Mouse (Mus musculus) Patski (cell line): ENCODE results near the gene Nav2. TPM values are rescaled to one million over a fixed set of nuclear protein-coding genes. Genes with fewer than 3 reads are reported as not detected.

Source experiments
- ATAC-seq: fragments of 100-300 bp; one replicate; pipeline ENCODE4 v1.8.0; 2021
- CTCF ChIA-PET: fragments of 350-600 bp; sonication (Branson Sonifier 250); formaldehyde crosslinking; loops from one replicate; lab custom pipeline; 2022; ENCODE audit warnings: inconsistent platforms; lab: Charles Lee
- POLR2A ChIA-PET: fragments of 350-600 bp; sonication (Branson Sonifier 250); formaldehyde crosslinking; loops from one replicate; lab custom pipeline; 2022; ENCODE audit warnings: antibody characterized with exemption, inconsistent platforms; lab: Charles Lee
- DNase-seq: peaks from one replicate; pipeline ENCODE4 v3.0.0-alpha.2; 2011; ENCODE audit warnings: low read depth, low spot score
- H3K27me3 ChIP-seq: fragments of 371-371 bp; one replicate; pipeline ENCODE4 v1.5.1; 2021
- CTCF ChIP-seq: fragments of 100-300 bp; IDR thresholded peaks from one replicate; pipeline ENCODE4 v1.5.1; 2021
- in situ Hi-C: fragments of 300-500 bp; cut with MboI; formaldehyde crosslinking; loops from 3 replicates; pipeline ENCODE4 v1.11.1; 2018; ENCODE audit warnings: low pct_unique_long_range_greater_than_20kb, mixed read lengths
- polyA plus RNA-seq: library from polyadenylated mRNA; unstranded; gene quantifications from one replicate; pipeline ENCODE4 v1.2.3, GENCODE M21; 2021

Gene Nav2
- 13.3 TPM for polyA plus RNA-seq

- DNase-seq, result no peak
- ChIA-PET POLR2A (no interaction called here), CTCF (interaction anchor here (1.0 to 1.7 kb wide), 3 partner anchors 15 to 465 kb away, joined by 3 to 5 read pairs (median 3); no protein-coding TSS in a partner anchor)
- no peak for ATAC-seq
- no peak for TF ChIP-seq CTCF
- no peaks in the 10 kb centered on the region for H3K27me3 ChIP-seq
- in situ Hi-C loops, result no loop called here
Observed at GRCm38 (mm10) chr7:48908521-48909341, at the start of gene Nav2. Nav2 (plus strand) TSS chr7:48908716.

GRCm38 (mm10) chr7:48859362-48859761 is 49.2 kb upstream of the Nav2 start:
- CTCF ChIA-PET, result interaction anchor here (0.7 kb wide), 1 partner anchor 33 kb away, joined by 3 read pairs; no protein-coding TSS in a partner anchor
- ATAC-seq (no peak), DNase-seq (no peak)
- no peaks in the 10 kb centered on the region for H3K27me3 ChIP-seq
- in situ Hi-C loops, result no loop called here
- POLR2A ChIA-PET, result no interaction called here
- no peak for TF ChIP-seq CTCF

- peak; percentile 81 for ATAC-seq
- in situ Hi-C loops, result no loop called here
Observed at GRCm38 (mm10) chr7:48860948-48861347, 47.6 kb upstream of the Nav2 start.

GRCm38 (mm10) chr7:48861796-48862195 is 46.7 kb upstream of the Nav2 start:
- ChIA-PET POLR2A (no interaction called here), CTCF (interaction anchor here (1.4 kb wide), 1 partner anchor 97 kb away, joined by 3 read pairs; no protein-coding TSS in a partner anchor)
- ATAC-seq, result no peak
- DNase-seq, result no peak
- no peaks in the 10 kb centered on the region for H3K27me3 ChIP-seq
- in situ Hi-C loops, result no loop called here
- no peak for TF ChIP-seq CTCF

More at GRCm38 (mm10) chr7:48860948-48861347, 47.6 kb upstream of the Nav2 start:
- no peaks in the 10 kb centered on the region for H3K27me3 ChIP-seq
- no peak for TF ChIP-seq CTCF
- DNase-seq, result no peak
- CTCF ChIA-PET, result interaction anchor here (0.7 to 1.4 kb wide), 2 partner anchors 9 to 12 kb away, joined by 3 read pairs; no protein-coding TSS in a partner anchor
- POLR2A ChIA-PET, result no interaction called here

- H3K27me3 ChIP-seq, result no peaks in the 10 kb centered on the region
- ChIA-PET CTCF (interaction anchor here (1.2 kb wide), 1 partner anchor 10 kb away, joined by 3 read pairs; no protein-coding TSS in a partner anchor), POLR2A (no interaction called here)
- DNase-seq (no peak), ATAC-seq (no peak)
- TF ChIP-seq CTCF, result no peak
- in situ Hi-C loops, result no loop called here
Observed at GRCm38 (mm10) chr7:48864199-48864598, 44.3 kb upstream of the Nav2 start.

- POLR2A ChIA-PET, result no interaction called here
- TF ChIP-seq CTCF, result no peak
- CTCF ChIA-PET, result interaction anchor here (1.2 to 1.3 kb wide), 2 partner anchors 9 to 11 kb away, joined by 3 read pairs; no protein-coding TSS in a partner anchor
- DNase-seq, result no peak
- in situ Hi-C loops, result no loop called here
- ATAC-seq, result no peak
- H3K27me3 ChIP-seq, result no peaks in the 10 kb centered on the region
Observed at GRCm38 (mm10) chr7:48864671-48865458, 43.7 kb upstream of the Nav2 start.

- no peaks in the 10 kb centered on the region for H3K27me3 ChIP-seq
- no peak for DNase-seq
- in situ Hi-C loops, result no loop called here
- no peak for ATAC-seq
- TF ChIP-seq CTCF, result no peak
- ChIA-PET CTCF (interaction anchor here (1.0 to 1.3 kb wide), 2 partner anchors 9 to 15 kb away, joined by 3 read pairs; no protein-coding TSS in a partner anchor), POLR2A (interaction anchor here (1.4 kb wide), 1 partner anchor 20 kb away, joined by 3 read pairs; the partner anchor contains the start of gene Csrp3)
Observed at GRCm38 (mm10) chr7:48867576-48867975, 40.9 kb upstream of the Nav2 start.

- in situ Hi-C loops, result loop anchor here (10.0 kb wide), 1 partner anchor 55 kb away; no protein-coding TSS in a partner anchor
- no peaks in the 10 kb centered on the region for H3K27me3 ChIP-seq
- no peak for DNase-seq
- TF ChIP-seq CTCF, result no peak
- no peak for ATAC-seq
- CTCF ChIA-PET, result no interaction called here
- POLR2A ChIA-PET, result no interaction called here
Observed at GRCm38 (mm10) chr7:48870144-48870543, 38.4 kb upstream of the Nav2 start.

GRCm38 (mm10) chr7:48870579-48871180 is 37.8 kb upstream of the Nav2 start:
- in situ Hi-C loops, result loop anchor here (10.0 kb wide), 1 partner anchor 56 kb away; no protein-coding TSS in a partner anchor
- H3K27me3 ChIP-seq, result no peaks in the 10 kb centered on the region
- ChIA-PET POLR2A (no interaction called here), CTCF (interaction anchor here (1.9 kb wide), 1 partner anchor 13 kb away, joined by 5 read pairs; no protein-coding TSS in a partner anchor)
- no peak for DNase-seq
- ATAC-seq, result no peak
- no peak for TF ChIP-seq CTCF

GRCm38 (mm10) chr7:48871292-48871691 is 37.2 kb upstream of the Nav2 start:
- ChIA-PET POLR2A (no interaction called here), CTCF (interaction anchor here (1.2 to 1.9 kb wide), 2 partner anchors 14 to 66 kb away, joined by 3 to 5 read pairs; no protein-coding TSS in a partner anchor)
- no peak for ATAC-seq
- in situ Hi-C loops, result loop anchor here (10.0 kb wide), 1 partner anchor 56 kb away; no protein-coding TSS in a partner anchor
- no peaks in the 10 kb centered on the region for H3K27me3 ChIP-seq
- no peak for DNase-seq
- no peak for TF ChIP-seq CTCF
